Mouse (Mus musculus): ENCODE data around the gene Slc25a30. TPM values are rescaled to one million over a fixed set of nuclear protein-coding genes. Genes with fewer than 3 reads are reported as not detected.

Slc25a30 gene
- polyA plus RNA-seq (2012; rRNA removed; ENCODE audit: low replicate concordance): 0.90 and 1.1 TPM in 2 replicates

DNA sequence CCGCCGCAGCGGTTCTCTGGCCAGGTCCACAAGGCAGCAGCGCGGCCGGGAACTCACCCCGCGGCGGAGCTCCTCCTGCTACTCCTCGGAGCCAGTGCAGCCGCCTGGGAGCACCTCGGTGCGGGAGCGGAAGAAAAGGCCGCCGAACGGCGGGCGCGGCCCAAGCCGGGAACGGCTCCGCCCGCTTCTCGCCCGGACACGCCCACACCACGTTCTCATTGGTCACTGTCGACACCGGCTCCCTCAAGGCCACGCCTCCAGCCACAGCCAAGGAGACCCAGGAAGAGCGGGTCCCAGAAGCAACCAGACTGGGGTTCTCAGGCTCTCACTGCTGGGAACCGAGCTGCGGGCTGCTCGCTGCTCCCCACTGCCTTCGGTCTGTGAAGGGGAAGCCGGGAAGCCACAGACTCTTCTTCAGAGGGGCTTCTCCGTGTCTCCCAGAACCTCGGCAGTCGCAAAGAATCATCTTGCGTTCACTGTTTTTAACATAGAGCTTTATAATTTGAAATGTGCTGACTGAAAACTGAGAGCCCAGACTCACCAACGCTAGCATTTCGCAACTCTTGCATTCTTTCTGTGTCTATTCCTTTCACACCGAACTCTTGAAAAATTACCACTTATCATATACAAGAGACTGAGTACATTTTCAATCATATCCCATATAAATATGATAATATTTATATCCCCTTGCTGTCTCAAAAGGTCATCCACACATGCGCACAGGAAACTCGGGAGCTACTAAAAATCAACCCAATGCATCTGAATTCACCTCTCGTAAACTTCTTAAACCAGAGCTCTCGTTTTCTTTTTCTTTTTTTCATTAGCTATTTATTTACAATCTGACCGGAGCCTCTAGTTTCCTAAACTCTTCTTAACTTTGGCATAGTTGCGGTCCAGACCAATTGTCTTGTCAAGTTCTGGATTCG is at the start of gene Slc25a30:
Gene Slc25a30, minus strand, starts transcription at position 170 of the 926 bp plus-strand sequence.

DNA sequence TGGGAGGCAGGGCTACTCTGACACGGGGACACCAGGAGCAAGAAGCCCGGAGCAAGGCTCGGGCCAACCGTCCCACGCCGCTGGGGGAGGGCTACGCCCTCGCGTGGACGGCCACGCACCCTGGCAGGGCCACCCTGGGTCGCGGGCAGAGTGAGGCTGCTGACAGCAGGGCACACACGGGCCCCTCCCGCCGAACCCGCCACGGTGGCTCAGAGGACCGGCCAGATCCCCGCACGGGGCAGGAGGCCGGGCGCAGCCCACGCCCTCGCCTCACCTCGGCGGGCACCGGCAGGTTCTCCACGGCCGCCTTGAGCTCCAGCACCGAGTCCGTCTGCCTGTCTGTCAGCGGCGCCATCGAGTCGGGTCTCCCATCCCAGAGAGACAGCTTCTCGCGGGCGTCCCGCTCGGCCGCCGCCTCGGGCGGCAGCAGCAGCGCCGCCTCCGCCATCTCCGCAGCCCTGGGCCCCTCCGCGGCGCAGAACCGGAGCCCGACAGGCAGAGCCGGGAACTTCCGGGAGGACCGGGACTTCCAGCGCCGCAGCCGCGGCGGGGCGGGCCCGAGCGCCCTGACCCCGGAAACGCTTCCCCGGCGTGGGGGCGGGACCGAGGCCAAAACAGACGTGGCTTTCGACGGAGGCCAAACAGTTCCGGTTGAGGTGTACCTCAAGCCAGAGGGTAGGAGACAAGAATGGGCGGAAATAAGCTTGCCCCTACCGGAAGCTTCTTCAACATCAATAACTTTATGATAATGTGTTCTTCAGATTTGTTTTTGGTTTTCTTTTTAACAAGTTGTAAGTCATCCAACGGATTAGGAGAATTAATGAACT is 32.6 kb downstream of the Slc25a30 start, which contains the start of gene Cog3:
Gene Cog3, minus strand, starts transcription at position 527 of the 827 bp plus-strand sequence.

Other genes starting within 250 kb of the Slc25a30 start
- not detected in 2 replicates for gene Spert, start 193.9 kb downstream of the Slc25a30 start, polyA plus RNA-seq (2012; rRNA removed; ENCODE audit: low replicate concordance)
- not detected in 2 replicates for gene Erich6b, start 144.8 kb downstream of the Slc25a30 start, polyA plus RNA-seq (2012; rRNA removed; ENCODE audit: low replicate concordance)
- gene Cog3, start 32.5 kb downstream of the Slc25a30 start, polyA plus RNA-seq (2012; rRNA removed; ENCODE audit: low replicate concordance): 3.5 and 4.1 TPM in 2 replicates
- 1,834 and 2,059 TPM in 2 replicates for gene Tpt1, start 58.1 kb upstream of the Slc25a30 start, polyA plus RNA-seq (2012; rRNA removed; ENCODE audit: low replicate concordance)
- not detected in 2 replicates for gene Kctd4, start 168.0 kb upstream of the Slc25a30 start, polyA plus RNA-seq (2012; rRNA removed; ENCODE audit: low replicate concordance)
- 0.94 and 2.2 TPM in 2 replicates for gene Gtf2f2, start 223.8 kb upstream of the Slc25a30 start, polyA plus RNA-seq (2012; rRNA removed; ENCODE audit: low replicate concordance)

Measured in duodenum, adult 2 months (tissue).